Mouse (Mus musculus) testis, adult 2 months (tissue): ENCODE measurements at regions not wholly inside any gene's neighbourhood (a gene's known extent, or its start where the extent isn't known, plus 50 kb on each side); places are given as distances from the start of the nearest gene placed in this dataset.

ENCODE experiments used
- CTCF ChIP-seq: fragments of 200-500 bp; IDR thresholded peaks from 2 replicates; pipeline ENCODE4 v1.5.1; 2012; ENCODE audit warnings: low read depth, mild to moderate bottlenecking, inconsistent platforms, low read length, moderate library complexity; ENCODE audit not compliant: control insufficient read depth, insufficient read depth, insufficient replicate concordance
- POLR2A ChIP-seq: fragments of 200-500 bp; IDR thresholded peaks from 2 replicates; pipeline ENCODE4 v1.6.1; 2012; ENCODE audit warnings: low read depth, mild to moderate bottlenecking, inconsistent platforms, low read length, moderate library complexity; ENCODE audit not compliant: control insufficient read depth

DNA sequence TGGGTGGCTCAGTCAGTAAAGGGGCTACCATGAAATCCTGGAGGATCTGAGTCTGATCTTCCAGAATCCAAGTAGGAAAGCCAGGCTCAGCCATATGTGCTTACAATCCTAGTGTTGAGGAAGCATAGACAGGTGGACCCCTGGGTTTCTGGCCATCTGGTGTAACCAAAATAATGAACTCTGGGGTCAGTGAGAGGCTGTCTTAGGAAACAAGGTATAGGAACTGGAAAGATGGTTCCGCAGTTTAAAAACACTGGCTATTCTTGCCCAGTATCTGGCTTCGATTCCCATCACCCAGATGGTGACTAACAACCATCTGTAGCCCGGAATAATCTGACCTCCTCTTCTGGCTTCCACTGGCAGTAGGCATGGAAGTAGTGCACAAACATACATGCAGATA, 591.6 kb downstream of the Insc start:
- TF ChIP-seq POLR2A: no peak
- TF ChIP-seq CTCF: no peak
